ENCODE assay signal across 8 mouse cellular contexts in genomic region chr3:79286031-79286375, GRCm38 (mm10). TPM values are rescaled to one million over a fixed set of nuclear protein-coding genes. Genes with fewer than 3 reads are reported as not detected.
DNase-seq lines count a peak whose midpoint lies in the region; ATAC-seq and TF ChIP-seq lines count a peak whose summit lies in the region.

No protein-coding gene starts in this region.

- 1% methylated on average over 10 of the region's 10 CpGs for WGBS in spleen, adult 2 months
- under 1% methylated on average over 10 of the region's 10 CpGs for WGBS in heart, embryonic 13.5 days
- WGBS in liver, embryonic 14.5 days (ENCODE audit: insufficient replicate concordance), result 3% methylated on average over 10 of the region's 10 CpGs
- under 1% methylated on average over 10 of the region's 10 CpGs for WGBS in stomach, embryonic 16.5 days

- peak overlapping the region; percentile 97 for H3K9ac ChIP-seq in heart, embryonic 13.5 days
- peak overlapping the region; percentile 59 for H3K9ac ChIP-seq in liver, embryonic 14.5 days (replicated peaks)
- H3K9ac ChIP-seq in stomach, embryonic 16.5 days (ENCODE audit: low read length), result peak overlapping the region; percentile 93

- H3K27me3 ChIP-seq in spleen, adult 2 months (ENCODE audit: control insufficient read depth, insufficient read depth, low read length), result peaks cover 7% of the 10 kb centered on the region; the same call in 1 of the 2 replicates
- no peaks in the 10 kb centered on the region for H3K27me3 ChIP-seq in heart, embryonic 13.5 days (replicated peaks)
- peaks cover 40% of the 10 kb centered on the region for H3K27me3 ChIP-seq in liver, embryonic 14.5 days (ENCODE audit: control insufficient read depth, insufficient read depth, low read length)
- H3K27me3 ChIP-seq in stomach, embryonic 16.5 days (ENCODE audit: control insufficient read depth, insufficient read depth, low read length), result no peaks in the 10 kb centered on the region

- H3K9me3 ChIP-seq in heart, embryonic 13.5 days, result no peaks in the 10 kb centered on the region
- no peaks in the 10 kb centered on the region for H3K9me3 ChIP-seq in liver, embryonic 14.5 days (ENCODE audit: control insufficient read depth, low read length)
- no peaks in the 10 kb centered on the region for H3K9me3 ChIP-seq in stomach, embryonic 16.5 days (replicated peaks; ENCODE audit: control insufficient read depth, low read length)

- no peak for TF ChIP-seq POLR2A in spleen, adult 2 months (IDR thresholded peaks at IDR 0.05; ENCODE audit: low read depth, low read length)

- DNase-seq in embryo, embryonic 10.5 days (ENCODE audit: low spot score), result peak; percentile 56
- DNase-seq in embryo, embryonic 11 days, result no peak
- no peak for DNase-seq in spleen, adult 2 months (ENCODE audit: low read depth in 1 of 2, low spot score in 2 of 2)
- DNase-seq in spleen, postnatal 4 days (ENCODE audit: low spot score in 2 of 2), result no peak
- DNase-seq in liver, embryonic 14.5 days (ENCODE audit: low read depth in 3 of 3, low spot score in 3 of 3), result no peak
- DNase-seq in ovary, postnatal 36 days (ENCODE audit: low spot score), result no peak

- peak overlapping the region; percentile 82 for H3K27ac ChIP-seq in spleen, adult 2 months (ENCODE audit: insufficient read depth, low read length)
- peak overlapping the region; percentile 99 for H3K27ac ChIP-seq in heart, embryonic 13.5 days (replicated peaks)
- no peak overlapping the region for H3K27ac ChIP-seq in liver, embryonic 14.5 days
- peak overlapping the region; percentile 96 for H3K27ac ChIP-seq in stomach, embryonic 16.5 days (ENCODE audit: low read length)

- no peak for TF ChIP-seq CTCF in spleen, adult 2 months (IDR thresholded peaks at IDR 0.05; ENCODE audit: extremely low read depth, insufficient read depth, insufficient read length, insufficient replicate concordance)
- no peak for TF ChIP-seq CTCF in liver, embryonic 14.5 days (IDR thresholded peaks at IDR 0.05; ENCODE audit: low read depth)

- peak overlapping the region; percentile 92 for H3K4me2 ChIP-seq in heart, embryonic 13.5 days
- H3K4me2 ChIP-seq in liver, embryonic 14.5 days (ENCODE audit: low read depth), result peak overlapping the region; percentile 85
- H3K4me2 ChIP-seq in stomach, embryonic 16.5 days (ENCODE audit: low read depth, low read length), result peak overlapping the region; percentile 80

- H3K4me1 ChIP-seq in spleen, adult 2 months (ENCODE audit: control insufficient read depth, insufficient read depth, insufficient read length), result no peaks in the 10 kb centered on the region; the same call in none of the 2 replicates
- H3K4me1 ChIP-seq in heart, embryonic 13.5 days, result peaks cover 46% of the 10 kb centered on the region
- H3K4me1 ChIP-seq in liver, embryonic 14.5 days (replicated peaks; ENCODE audit: control insufficient read depth in 2 of 2, insufficient read depth in 2 of 2, low read length in 1 of 2), result peaks cover 0 to 15% of the 10 kb centered on the region in 2 experiments; a peak in 2 of 4 replicates
- H3K4me1 ChIP-seq in stomach, embryonic 16.5 days (ENCODE audit: control insufficient read depth, insufficient read depth, low read length), result peaks cover 29% of the 10 kb centered on the region

- no peak for TF ChIP-seq EP300 in liver, embryonic 14.5 days (IDR thresholded peaks at IDR 0.05; ENCODE audit: low read depth)

- H3K36me3 ChIP-seq in spleen, adult 2 months (ENCODE audit: control insufficient read depth, insufficient read depth, low read length), result no peaks in the 10 kb centered on the region
- H3K36me3 ChIP-seq in heart, embryonic 13.5 days, result no peaks in the 10 kb centered on the region
- no peaks in the 10 kb centered on the region for H3K36me3 ChIP-seq in liver, embryonic 14.5 days (replicated peaks; ENCODE audit: control insufficient read depth, insufficient read depth, low read depth)
- H3K36me3 ChIP-seq in stomach, embryonic 16.5 days (ENCODE audit: control insufficient read depth, insufficient read depth, low read length), result no peaks in the 10 kb centered on the region

- no peak for ATAC-seq in heart, embryonic 13.5 days (ENCODE audit: extremely low read depth, insufficient number of reproducible peaks, low FRiP score, low TSS enrichment)
- ATAC-seq in liver, embryonic 14.5 days (ENCODE audit: insufficient read depth), result no peak
- ATAC-seq in stomach, embryonic 16.5 days (ENCODE audit: insufficient read depth, low FRiP score), result no peak

- peak overlapping the region; percentile 95 for H3K4me3 ChIP-seq in spleen, adult 2 months (ENCODE audit: extremely low read depth, insufficient read depth, insufficient read length)
- H3K4me3 ChIP-seq in heart, embryonic 13.5 days, result peak overlapping the region; percentile 94
- peak overlapping the region; percentile 65 to 76 for H3K4me3 ChIP-seq in liver, embryonic 14.5 days (ENCODE audit: insufficient read depth in 1 of 2, low read depth in 2 of 2, low read length in 2 of 2)
- peak overlapping the region; percentile 76 for H3K4me3 ChIP-seq in stomach, embryonic 16.5 days (replicated peaks; ENCODE audit: low read length)

RNA-seq across cellular contexts. Expression of gene Rapgef2, which starts 0.3 kb away (rescaled TPM):
- 4.9 and 6.3 TPM in 2 replicates for polyA plus RNA-seq in spleen, adult 2 months (2012; rRNA removed)
- polyA plus RNA-seq in heart, embryonic 13.5 days (2015; fragmentation: Nextera tagmentation; extraction: Ambion mirVana), result 4.1 and 4.6 TPM in 2 replicates
- 0.92 and 1.2 TPM in 2 replicates for polyA plus RNA-seq in liver, embryonic 14.5 days (2012; rRNA removed)
- polyA plus RNA-seq in liver, embryonic 14.5 days (2014; fragmentation: Nextera tagmentation; extraction: Ambion mirVana), result 1.2 and 1.7 TPM in 2 replicates
- 4.2 and 4.4 TPM in 2 replicates for polyA plus RNA-seq in stomach, embryonic 16.5 days (2015; fragmentation: Nextera tagmentation; extraction: Ambion mirVana)

RNA-seq across cellular contexts. Expression of gene Gm17359, which starts 50.5 kb away (rescaled TPM):
- not detected in 2 replicates for polyA plus RNA-seq in spleen, adult 2 months (2012; rRNA removed)
- not detected in 2 replicates for polyA plus RNA-seq in heart, embryonic 13.5 days (2015; fragmentation: Nextera tagmentation; extraction: Ambion mirVana)
- polyA plus RNA-seq in liver, embryonic 14.5 days (2012; rRNA removed), result not detected in 2 replicates
- polyA plus RNA-seq in liver, embryonic 14.5 days (2014; fragmentation: Nextera tagmentation; extraction: Ambion mirVana), result not detected in 2 replicates
- not detected in 2 replicates for polyA plus RNA-seq in stomach, embryonic 16.5 days (2015; fragmentation: Nextera tagmentation; extraction: Ambion mirVana)
